Mouse (Mus musculus) G1E (cell line): ENCODE data around the gene Sik1.

Experiments
- CTCF ChIP-seq: IDR thresholded peaks from 2 replicates; pipeline ENCODE4 v1.5.1; 2012; ENCODE audit warnings: low read depth, low read length, inconsistent platforms, mixed read lengths
- GATA1 ChIP-seq: IDR thresholded peaks from 2 replicates; pipeline ENCODE4 v1.6.1; 2012; ENCODE audit warnings: borderline replicate concordance, low read length, inconsistent platforms, mixed read lengths
- TAL1 ChIP-seq: conservative IDR thresholded peaks from 2 replicates; pipeline ENCODE4 v1.6.1; 2012; ENCODE audit warnings: low read depth, low read length, inconsistent platforms, mixed read lengths

- no peak for TF ChIP-seq CTCF
- no peak for TF ChIP-seq GATA1
- no peak for TF ChIP-seq TAL1
Observed at GRCm38 (mm10) chr17:31876775-31877174, 21.2 kb upstream of the Sik1 start.
